Mouse (Mus musculus) yolk sac, embryonic 10.5 days (tissue): ENCODE measurements around the gene Pus10.

ENCODE experiments used
- DNase-seq: peaks from one replicate; pipeline ENCODE4 v3.0.0-alpha.2; 2017; ENCODE audit warnings: low spot score

The Pus10 gene

GRCm38 (mm10) chr11:23665311-23665786 is at the start of gene Pus10:
Pus10 (plus strand) TSS chr11:23665674.
- peak; percentile 82 for DNase-seq

GRCm38 (mm10) chr11:23618995-23619394 is 46.5 kb upstream of the Pus10 start:
- DNase-seq, result no peak

- no peak for DNase-seq
Observed at GRCm38 (mm10) chr11:23630664-23631063, 34.8 kb upstream of the Pus10 start.

GRCm38 (mm10) chr11:23632945-23633878 is 32.3 kb upstream of the Pus10 start, which contains the start of gene 0610010F05Rik:
0610010F05Rik (minus strand) TSS chr11:23633639.
- peak; percentile 91 for DNase-seq

- no peak for DNase-seq
Observed at GRCm38 (mm10) chr11:23633879-23634215, 31.6 kb upstream of the Pus10 start.

GRCm38 (mm10) chr11:23634573-23634972 is 30.9 kb upstream of the Pus10 start:
- no peak for DNase-seq

GRCm38 (mm10) chr11:23647431-23647830 is 18.0 kb upstream of the Pus10 start:
- DNase-seq, result no peak

- DNase-seq, result no peak
Observed at GRCm38 (mm10) chr11:23647835-23648234, 17.6 kb upstream of the Pus10 start.

- DNase-seq, result no peak
Observed at GRCm38 (mm10) chr11:23653666-23654065, 11.8 kb upstream of the Pus10 start.

- no peak for DNase-seq
Observed at GRCm38 (mm10) chr11:23657791-23658190, 7.7 kb upstream of the Pus10 start.

- DNase-seq, result no peak
Observed at GRCm38 (mm10) chr11:23664232-23664631, 1.2 kb upstream of the Pus10 start.

GRCm38 (mm10) chr11:23665798-23666501 is 476 bp downstream of the Pus10 start, which contains the start of gene Pex13:
Pex13 (minus strand) TSS chr11:23665959.
- DNase-seq, result peak; percentile 98

GRCm38 (mm10) chr11:23666526-23666925 is 1.1 kb downstream of the Pus10 start:
- no peak for DNase-seq

GRCm38 (mm10) chr11:23667128-23667527 is 1.7 kb downstream of the Pus10 start:
- no peak for DNase-seq

GRCm38 (mm10) chr11:23672256-23672749 is 6.8 kb downstream of the Pus10 start:
- no peak for DNase-seq

- no peak for DNase-seq
Observed at GRCm38 (mm10) chr11:23676100-23676499, 10.6 kb downstream of the Pus10 start.

GRCm38 (mm10) chr11:23679044-23679642 is 13.7 kb downstream of the Pus10 start:
- DNase-seq, result peak; percentile 45

- DNase-seq, result no peak
Observed at GRCm38 (mm10) chr11:23680435-23680950, 15.0 kb downstream of the Pus10 start.

- DNase-seq, result no peak
Observed at GRCm38 (mm10) chr11:23682561-23682960, 17.1 kb downstream of the Pus10 start.

GRCm38 (mm10) chr11:23686671-23687070 is 21.2 kb downstream of the Pus10 start:
- no peak for DNase-seq

GRCm38 (mm10) chr11:23688060-23688459 is 22.6 kb downstream of the Pus10 start:
- DNase-seq, result no peak

GRCm38 (mm10) chr11:23693286-23693685 is 27.8 kb downstream of the Pus10 start:
- no peak for DNase-seq
